Mouse (Mus musculus) lung, postnatal 36 days (tissue): ENCODE measurements around the gene Cfap69.

Experiments used
- DNase-seq: peaks from one replicate; pipeline ENCODE4 v3.0.0; 2022; ENCODE audit warnings: mixed read lengths

The Cfap69 gene

GRCm38 (mm10) chr5:5648817-5649569, 15.0 kb downstream of the Cfap69 start:
- DNase-seq = no peak

DNA sequence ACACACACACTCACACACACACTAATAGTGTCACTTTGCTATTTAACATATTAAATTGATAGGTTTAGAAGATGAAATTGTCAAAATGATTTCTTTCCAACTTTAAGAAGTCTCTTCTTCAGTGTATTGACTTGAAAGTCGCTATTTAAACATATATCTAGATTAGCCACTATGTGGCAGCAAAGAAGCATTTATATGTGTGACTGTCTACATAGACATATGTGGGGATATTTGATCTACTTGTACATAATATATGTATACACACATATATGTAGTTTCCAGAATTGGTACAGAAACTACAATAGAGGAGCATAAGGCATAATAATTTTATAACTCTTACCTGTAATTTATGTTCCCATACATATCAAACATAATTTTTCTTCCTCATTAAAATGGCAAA, 17.9 kb downstream of the Cfap69 start:
- no peak for DNase-seq

- no peak for DNase-seq
Observed at GRCm38 (mm10) chr5:5638496-5638895, 25.5 kb downstream of the Cfap69 start.

DNA sequence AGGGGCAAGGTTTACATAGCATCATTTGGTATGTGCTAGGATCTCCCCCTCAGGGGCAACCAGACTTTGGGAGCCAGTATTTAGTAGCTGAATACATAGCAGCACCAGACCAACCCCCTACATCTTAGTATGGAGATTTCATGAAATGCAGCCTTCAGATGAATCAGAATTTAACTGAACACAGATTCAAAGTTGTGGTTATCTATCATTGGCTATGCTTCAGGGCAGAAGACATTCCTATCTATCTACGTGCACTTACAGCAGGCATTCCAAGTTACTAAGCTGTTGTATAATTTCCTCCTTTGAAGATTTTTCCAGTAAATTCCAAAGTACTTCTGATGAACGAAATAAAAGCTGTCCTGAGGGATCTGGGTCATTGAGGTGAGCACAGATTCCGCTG, 38.5 kb downstream of the Cfap69 start:
- no peak for DNase-seq

DNA sequence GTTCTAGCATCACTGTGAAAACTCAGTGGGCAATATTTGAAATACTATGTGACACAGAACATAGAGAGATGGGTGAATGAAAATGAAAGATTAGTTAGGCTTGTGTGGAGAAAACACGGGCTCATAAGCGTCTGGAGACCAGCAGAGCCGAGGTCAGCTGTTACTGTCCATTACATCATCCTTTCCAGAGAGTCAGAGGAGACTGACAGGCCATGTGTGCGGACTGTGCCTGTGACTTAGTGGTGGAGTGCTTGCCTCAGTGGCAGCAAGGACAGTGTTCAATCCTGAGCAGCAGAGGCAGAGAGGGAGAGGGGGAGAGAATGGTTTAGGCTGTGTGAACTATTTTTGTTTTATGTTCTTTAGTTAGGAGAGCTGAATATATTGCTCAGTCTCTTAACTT, 45.7 kb downstream of the Cfap69 start:
- DNase-seq = no peak

GRCm38 (mm10) chr5:5610540-5610939, 53.5 kb downstream of the Cfap69 start:
- no peak for DNase-seq

- no peak for DNase-seq
Observed at GRCm38 (mm10) chr5:5587686-5588085, 76.4 kb downstream of the Cfap69 start.

- no peak for DNase-seq
Observed at GRCm38 (mm10) chr5:5573749-5574317, 90.2 kb downstream of the Cfap69 start, which contains the start of gene Gm8773. Gene Gm8773, plus strand, starts transcription at chr5:5573799.

- DNase-seq = no peak
Observed at GRCm38 (mm10) chr5:5562435-5562834, 101.6 kb downstream of the Cfap69 start.

- DNase-seq = no peak
Observed at GRCm38 (mm10) chr5:5561041-5561706, 102.9 kb downstream of the Cfap69 start.

DNA sequence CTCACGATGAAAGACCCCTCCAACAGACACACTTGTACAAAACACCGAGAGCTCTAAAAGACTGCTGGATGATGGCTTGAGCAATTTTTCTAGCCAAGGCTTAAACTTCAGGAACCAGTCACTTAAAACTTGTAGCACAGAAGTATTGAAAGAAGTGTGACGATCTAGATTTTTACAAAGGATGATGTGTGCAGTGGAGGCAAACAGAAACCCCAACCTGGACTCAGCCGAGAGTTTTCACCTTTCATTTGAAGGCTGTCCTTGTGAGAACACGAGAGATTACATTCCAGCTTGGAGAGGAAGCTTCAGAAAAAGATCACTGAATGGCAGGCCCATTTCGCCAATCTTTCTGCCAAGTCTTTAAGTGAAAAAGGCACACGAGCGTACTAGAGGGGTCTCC, 104.2 kb downstream of the Cfap69 start:
- DNase-seq = no peak

GRCm38 (mm10) chr5:5559079-5559740, 104.8 kb downstream of the Cfap69 start, which contains the start of gene Gtpbp10:
Gene Gtpbp10, minus strand, starts transcription at chr5:5559538.
- peak; percentile 93 for DNase-seq

- no peak for DNase-seq
Observed at GRCm38 (mm10) chr5:5551110-5551509, 112.9 kb downstream of the Cfap69 start.

DNA sequence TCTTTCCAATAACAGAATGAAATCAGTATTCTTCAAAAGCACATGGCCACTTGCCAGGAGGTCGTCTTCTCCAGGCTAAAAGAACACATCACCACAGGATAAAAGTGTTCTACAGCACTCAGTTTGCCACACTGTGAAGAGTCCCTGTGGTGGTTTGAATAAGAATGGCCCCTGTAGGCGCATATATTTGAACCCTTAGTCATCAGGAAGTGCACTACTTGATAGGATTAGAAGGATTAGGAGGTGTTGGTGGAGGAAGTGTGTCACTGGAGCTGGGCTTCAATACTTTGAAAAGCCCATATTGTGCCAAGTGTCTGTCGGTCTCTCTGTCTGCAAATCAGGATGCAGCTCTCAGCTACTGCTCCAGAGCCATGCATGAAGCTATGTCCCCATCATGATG, 123.7 kb downstream of the Cfap69 start:
- DNase-seq = no peak

GRCm38 (mm10) chr5:5539771-5540170, 124.3 kb downstream of the Cfap69 start:
- no peak for DNase-seq

GRCm38 (mm10) chr5:5536131-5536530, 127.9 kb downstream of the Cfap69 start:
- no peak for DNase-seq

- DNase-seq = no peak
Observed at GRCm38 (mm10) chr5:5533656-5534420, 130.2 kb downstream of the Cfap69 start.
